Mouse (Mus musculus): ENCODE results near the gene Vmn2r107.

GRCm38 (mm10) chr17:20399105-20399504, 54.1 kb downstream of the Vmn2r107 start:
- TF ChIP-seq CTCF (IDR thresholded peaks at IDR 0.05; ENCODE audit: low read depth, low read length) (no peak), POLR2A (IDR thresholded peaks at IDR 0.05; ENCODE audit: extremely low read depth, insufficient read depth, low read length) (no peak)

All from liver, adult 2 months (tissue).